Mouse (Mus musculus): ENCODE data around the gene Spata31d1b. TPM values are rescaled to one million over a fixed set of nuclear protein-coding genes. Genes with fewer than 3 reads are reported as not detected.

Spata31d1b gene
- polyA plus RNA-seq, 1 experiment = 1.00 TPM

GRCm38 (mm10) chr13:59741096-59741495 lies 29.0 kb downstream of the Spata31d1b start:
- Histone ChIP-seq H3K36me3 (ENCODE audit: control insufficient read depth, insufficient read depth, low read length) (no peaks in the 10 kb centered on the region), H3K4me3 (ENCODE audit: control insufficient read depth, insufficient read depth, low read length) (no peak overlapping the region), H3K27ac (ENCODE audit: control insufficient read depth, insufficient read depth, low read length) (no peak overlapping the region), H3K4me1 (replicated peaks; ENCODE audit: control insufficient read depth, insufficient read depth, low read length) (peaks cover 3% of the 10 kb centered on the region; the same call in 1 of the 2 replicates), H3K27me3 (ENCODE audit: control insufficient read depth, insufficient read depth, low read length) (no peaks in the 10 kb centered on the region)
- WGBS = 92% methylated on average over 11 of the region's 11 CpGs
- TF ChIP-seq CTCF (IDR thresholded peaks at IDR 0.05; ENCODE audit: borderline replicate concordance, control insufficient read depth, extremely low read depth, insufficient read depth, low read length, poor library complexity) (no peak), POLR2A (IDR thresholded peaks at IDR 0.05; ENCODE audit: control insufficient read depth, extremely low read depth, insufficient read depth, low read length, poor library complexity) (no peak)
- no peak for DNase-seq

GRCm38 (mm10) chr13:59741697-59742096 lies 29.6 kb downstream of the Spata31d1b start:
- TF ChIP-seq CTCF (IDR thresholded peaks at IDR 0.05; ENCODE audit: borderline replicate concordance, control insufficient read depth, extremely low read depth, insufficient read depth, low read length, poor library complexity) (no peak), POLR2A (IDR thresholded peaks at IDR 0.05; ENCODE audit: control insufficient read depth, extremely low read depth, insufficient read depth, low read length, poor library complexity) (no peak)
- H3K27me3 ChIP-seq (ENCODE audit: control insufficient read depth, insufficient read depth, low read length) = no peaks in the 10 kb centered on the region
- 45% methylated on average over 10 of the region's 10 CpGs for WGBS
- H3K4me1 ChIP-seq (replicated peaks; ENCODE audit: control insufficient read depth, insufficient read depth, low read length) = peaks cover 3% of the 10 kb centered on the region; the same call in 1 of the 2 replicates
- H3K36me3 ChIP-seq (ENCODE audit: control insufficient read depth, insufficient read depth, low read length) = no peaks in the 10 kb centered on the region
- peak; percentile 19 for DNase-seq
- no peak overlapping the region for H3K27ac ChIP-seq (ENCODE audit: control insufficient read depth, insufficient read depth, low read length)
- no peak overlapping the region for H3K4me3 ChIP-seq (ENCODE audit: control insufficient read depth, insufficient read depth, low read length)

GRCm38 (mm10) chr13:59745462-59745861 lies 33.4 kb downstream of the Spata31d1b start:
- Histone ChIP-seq H3K27me3 (ENCODE audit: control insufficient read depth, insufficient read depth, low read length) (no peaks in the 10 kb centered on the region), H3K27ac (ENCODE audit: control insufficient read depth, insufficient read depth, low read length) (no peak overlapping the region), H3K4me1 (replicated peaks; ENCODE audit: control insufficient read depth, insufficient read depth, low read length) (peaks cover 3% of the 10 kb centered on the region; the same call in 1 of the 2 replicates), H3K4me3 (ENCODE audit: control insufficient read depth, insufficient read depth, low read length) (no peak overlapping the region), H3K36me3 (ENCODE audit: control insufficient read depth, insufficient read depth, low read length) (no peaks in the 10 kb centered on the region)
- DNase-seq = no peak
- TF ChIP-seq POLR2A (IDR thresholded peaks at IDR 0.05; ENCODE audit: control insufficient read depth, extremely low read depth, insufficient read depth, low read length, poor library complexity) (no peak), CTCF (IDR thresholded peaks at IDR 0.05; ENCODE audit: borderline replicate concordance, control insufficient read depth, extremely low read depth, insufficient read depth, low read length, poor library complexity) (no peak)
- 44% methylated on average over 6 of the region's 6 CpGs for WGBS

GRCm38 (mm10) chr13:59746164-59746563 lies 34.1 kb downstream of the Spata31d1b start:
- Histone ChIP-seq H3K4me1 (replicated peaks; ENCODE audit: control insufficient read depth, insufficient read depth, low read length) (peaks cover 6% of the 10 kb centered on the region), H3K27me3 (ENCODE audit: control insufficient read depth, insufficient read depth, low read length) (no peaks in the 10 kb centered on the region), H3K27ac (ENCODE audit: control insufficient read depth, insufficient read depth, low read length) (no peak overlapping the region), H3K4me3 (ENCODE audit: control insufficient read depth, insufficient read depth, low read length) (no peak overlapping the region), H3K36me3 (ENCODE audit: control insufficient read depth, insufficient read depth, low read length) (no peaks in the 10 kb centered on the region)
- no peak for DNase-seq
- no peak for TF ChIP-seq CTCF (IDR thresholded peaks at IDR 0.05; ENCODE audit: borderline replicate concordance, control insufficient read depth, extremely low read depth, insufficient read depth, low read length, poor library complexity)
- TF ChIP-seq POLR2A (IDR thresholded peaks at IDR 0.05; ENCODE audit: control insufficient read depth, extremely low read depth, insufficient read depth, low read length, poor library complexity) = no peak
- WGBS = 95% methylated on average over 6 of the region's 6 CpGs

- TF ChIP-seq POLR2A (IDR thresholded peaks at IDR 0.05; ENCODE audit: control insufficient read depth, extremely low read depth, insufficient read depth, low read length, poor library complexity) = no peak
- TF ChIP-seq CTCF (IDR thresholded peaks at IDR 0.05; ENCODE audit: borderline replicate concordance, control insufficient read depth, extremely low read depth, insufficient read depth, low read length, poor library complexity) = no peak
- no peaks in the 10 kb centered on the region for H3K27me3 ChIP-seq (ENCODE audit: control insufficient read depth, insufficient read depth, low read length)
- no peak within 1 kb of the TSS for H3K27ac ChIP-seq (ENCODE audit: control insufficient read depth, insufficient read depth, low read length)
- H3K4me3 ChIP-seq (ENCODE audit: control insufficient read depth, insufficient read depth, low read length) = no peak within 1 kb of the TSS
- no peaks in the 10 kb centered on the region for H3K36me3 ChIP-seq (ENCODE audit: control insufficient read depth, insufficient read depth, low read length)
- H3K4me1 ChIP-seq (replicated peaks; ENCODE audit: control insufficient read depth, insufficient read depth, low read length) = peaks cover 6% of the 10 kb centered on the region
- 94% methylated on average over 9 of the region's 9 CpGs for WGBS
- no peak for DNase-seq
Measured at GRCm38 (mm10) chr13:59746711-59747110, 34.6 kb downstream of the Spata31d1b start, which contains the start of gene 1700014D04Rik. Gene 1700014D04Rik (minus strand): TSS chr13:59746752.

- Histone ChIP-seq H3K27me3 (ENCODE audit: control insufficient read depth, insufficient read depth, low read length) (no peaks in the 10 kb centered on the region), H3K4me3 (ENCODE audit: control insufficient read depth, insufficient read depth, low read length) (no peak overlapping the region), H3K27ac (ENCODE audit: control insufficient read depth, insufficient read depth, low read length) (no peak overlapping the region), H3K4me1 (replicated peaks; ENCODE audit: control insufficient read depth, insufficient read depth, low read length) (peaks cover 6% of the 10 kb centered on the region), H3K36me3 (ENCODE audit: control insufficient read depth, insufficient read depth, low read length) (no peaks in the 10 kb centered on the region)
- DNase-seq = no peak
- 93% methylated on average over 12 of the region's 12 CpGs for WGBS
- TF ChIP-seq CTCF (IDR thresholded peaks at IDR 0.05; ENCODE audit: borderline replicate concordance, control insufficient read depth, extremely low read depth, insufficient read depth, low read length, poor library complexity) = no peak
- no peak for TF ChIP-seq POLR2A (IDR thresholded peaks at IDR 0.05; ENCODE audit: control insufficient read depth, extremely low read depth, insufficient read depth, low read length, poor library complexity)
Measured at GRCm38 (mm10) chr13:59750310-59750709, 38.2 kb downstream of the Spata31d1b start.

- WGBS = 95% methylated on average over 7 of the region's 7 CpGs
- Histone ChIP-seq H3K27ac (ENCODE audit: control insufficient read depth, insufficient read depth, low read length) (no peak overlapping the region), H3K36me3 (ENCODE audit: control insufficient read depth, insufficient read depth, low read length) (peaks cover 15% of the 10 kb centered on the region), H3K4me1 (replicated peaks; ENCODE audit: control insufficient read depth, insufficient read depth, low read length) (no peaks in the 10 kb centered on the region), H3K4me3 (ENCODE audit: control insufficient read depth, insufficient read depth, low read length) (no peak overlapping the region), H3K27me3 (ENCODE audit: control insufficient read depth, insufficient read depth, low read length) (no peaks in the 10 kb centered on the region)
- no peak for DNase-seq
- no peak for TF ChIP-seq POLR2A (IDR thresholded peaks at IDR 0.05; ENCODE audit: control insufficient read depth, extremely low read depth, insufficient read depth, low read length, poor library complexity)
- TF ChIP-seq CTCF (IDR thresholded peaks at IDR 0.05; ENCODE audit: borderline replicate concordance, control insufficient read depth, extremely low read depth, insufficient read depth, low read length, poor library complexity) = no peak
Measured at GRCm38 (mm10) chr13:59756906-59757305, 44.8 kb downstream of the Spata31d1b start.
